Mouse (Mus musculus) left cerebral cortex, adult 11 months (tissue): ENCODE measurements around the gene Ppm1a.
A peak's percentile ranks its signal among the peaks of the same experiment; 100 is the strongest.
"Not testable (repeated sequence)": the region's sequence is repeated elsewhere in the genome, so short reads cannot be mapped to it uniquely, and the experiment has no call there.

ENCODE experiments used
- DNase-seq: peaks from one replicate; pipeline ENCODE4 v3.0.0; 2022; ENCODE audit warnings: low spot score

The Ppm1a gene

GRCm38 (mm10) chr12:72761649-72762261, 4.5 kb downstream of the Ppm1a start:
- peak; percentile 29 for DNase-seq

DNA sequence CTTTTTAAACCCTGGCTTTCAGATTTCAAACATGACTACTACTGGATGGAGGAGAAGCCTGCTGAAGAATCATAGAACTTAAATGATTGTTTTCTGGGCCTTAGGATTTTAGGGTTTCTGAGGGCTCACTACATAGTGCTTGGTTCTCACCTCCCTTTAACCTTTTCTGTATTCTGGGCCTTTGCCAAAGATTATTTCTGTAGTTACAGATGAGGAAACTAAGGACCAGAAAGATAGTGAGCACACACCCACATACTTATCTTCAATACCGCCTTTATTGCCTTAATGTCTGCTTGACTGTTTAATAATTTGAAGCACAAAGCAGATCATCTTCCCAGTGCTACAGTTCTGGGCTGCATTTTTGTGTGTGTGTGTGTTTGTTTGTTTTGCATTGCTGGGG, 5.2 kb downstream of the Ppm1a start:
- DNase-seq = no peak

DNA sequence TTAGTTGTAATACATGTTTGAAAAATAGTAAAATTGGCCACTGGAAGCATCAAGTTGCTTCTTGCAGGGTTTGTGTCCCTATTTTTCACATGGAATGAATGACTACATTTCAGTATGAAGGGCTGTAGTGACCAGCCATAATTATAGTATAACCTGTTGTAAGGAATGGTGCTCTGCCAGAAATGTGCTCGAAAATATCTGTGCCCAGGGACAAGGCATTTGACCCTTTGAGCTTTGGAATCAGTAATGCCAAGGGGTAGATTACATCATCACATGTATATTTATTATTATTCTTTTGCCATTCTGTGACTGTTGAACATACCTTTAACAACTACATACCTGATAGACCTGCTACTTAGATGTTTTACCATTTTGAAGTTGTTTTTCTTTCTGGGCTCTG, 5.9 kb downstream of the Ppm1a start:
- DNase-seq = no peak

GRCm38 (mm10) chr12:72767809-72768208, 10.6 kb downstream of the Ppm1a start:
- no peak for DNase-seq

DNA sequence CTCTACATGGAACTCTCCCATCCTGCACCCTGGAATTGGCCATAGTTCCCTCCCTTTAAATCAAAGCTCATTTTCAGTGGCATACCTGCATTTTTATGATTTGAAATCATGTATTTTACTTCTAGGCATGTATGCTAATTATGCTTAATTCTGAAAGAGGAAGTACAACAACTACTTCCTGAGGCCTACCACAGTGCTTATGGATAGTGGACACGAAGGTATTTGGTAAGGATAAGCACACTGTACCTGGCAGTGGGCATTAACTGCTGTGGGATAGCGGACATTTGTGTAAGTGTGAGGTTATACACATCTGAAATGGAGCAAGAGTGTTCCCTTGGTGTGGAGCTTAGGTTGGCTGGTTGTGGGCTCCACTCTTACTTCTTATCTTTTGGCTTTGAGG, 11.0 kb downstream of the Ppm1a start:
- no peak for DNase-seq

- DNase-seq = no peak
Observed at GRCm38 (mm10) chr12:72769546-72770230, 12.4 kb downstream of the Ppm1a start.

DNA sequence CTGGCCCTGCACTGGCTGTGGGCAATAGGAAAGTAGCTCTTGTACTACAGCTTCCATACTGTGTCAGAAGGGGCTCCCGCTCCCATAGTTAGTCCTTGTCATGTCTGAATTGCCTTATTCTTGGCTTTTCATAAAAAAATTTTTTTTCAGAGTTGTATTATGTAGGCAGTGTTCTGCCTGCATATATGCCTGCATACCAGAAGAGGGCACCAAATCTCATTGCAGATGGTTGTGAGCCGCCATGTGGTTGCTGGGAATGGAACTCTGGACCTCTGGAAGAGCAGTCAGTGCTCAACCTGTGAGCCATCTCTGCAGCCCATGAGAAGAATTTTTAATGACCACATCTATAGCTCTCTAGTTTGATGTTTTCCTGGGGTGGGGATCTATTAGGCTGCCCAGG, 13.9 kb downstream of the Ppm1a start:
- no peak for DNase-seq

GRCm38 (mm10) chr12:72771711-72772110, 14.5 kb downstream of the Ppm1a start:
- DNase-seq = no peak

DNA sequence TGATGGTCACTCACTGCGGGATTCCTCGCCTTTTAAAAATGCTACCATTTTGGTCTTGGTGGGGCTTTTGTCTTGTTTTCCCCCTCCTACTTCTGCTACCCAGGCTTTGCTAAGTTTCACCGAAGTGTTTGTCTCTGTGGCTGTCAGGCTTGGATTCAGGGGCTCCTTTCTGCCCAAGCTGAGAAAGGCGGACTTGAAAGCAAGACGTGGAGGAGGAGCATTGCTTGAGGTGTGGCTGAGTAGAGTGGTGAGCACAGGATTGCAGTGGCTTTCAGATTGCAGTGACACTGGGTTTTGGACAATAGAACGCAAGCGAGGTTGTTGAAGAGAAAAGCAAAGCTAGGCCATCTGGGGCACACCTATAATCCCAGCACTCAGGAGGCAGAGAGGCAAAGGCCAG, 16.7 kb downstream of the Ppm1a start:
- no peak for DNase-seq

DNA sequence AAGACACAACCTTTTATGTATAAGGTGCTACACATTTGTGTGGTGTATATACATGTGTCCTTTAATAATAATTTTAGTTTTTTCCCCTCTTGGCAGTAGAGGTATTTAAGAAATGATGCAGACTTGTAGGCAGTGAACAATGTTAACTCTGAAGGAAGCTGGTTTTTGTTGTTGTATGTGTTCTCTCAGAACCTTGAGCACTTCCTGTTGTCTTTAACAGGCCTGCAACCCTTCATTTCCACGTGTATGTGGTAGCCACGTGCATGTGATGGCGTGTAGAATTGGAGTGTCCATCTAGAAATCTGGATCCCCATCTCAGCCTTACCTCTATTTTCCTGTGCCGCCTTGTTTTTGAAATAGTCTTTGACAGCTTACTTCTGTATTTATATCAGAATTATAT, 20.0 kb downstream of the Ppm1a start:
- no peak for DNase-seq

DNA sequence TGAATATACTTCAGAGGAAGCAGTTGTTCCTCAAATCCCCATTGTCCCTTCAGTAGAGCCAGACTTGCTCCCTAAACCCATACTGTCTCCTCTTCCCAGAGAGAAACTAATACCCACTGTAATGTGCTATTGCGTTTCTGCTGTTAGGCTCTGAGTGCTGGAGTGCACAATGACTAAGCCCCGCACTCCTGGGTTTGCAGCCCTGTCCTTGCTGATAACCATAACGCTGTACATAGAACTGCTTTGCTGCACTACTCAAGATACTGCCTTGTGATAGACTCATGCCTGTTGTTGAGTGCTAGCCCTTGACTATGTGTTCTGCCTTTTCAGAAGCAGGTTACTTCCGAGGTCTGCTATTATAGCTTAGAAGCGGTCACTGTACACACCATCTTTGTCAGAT, 22.9 kb downstream of the Ppm1a start:
- no peak for DNase-seq

DNA sequence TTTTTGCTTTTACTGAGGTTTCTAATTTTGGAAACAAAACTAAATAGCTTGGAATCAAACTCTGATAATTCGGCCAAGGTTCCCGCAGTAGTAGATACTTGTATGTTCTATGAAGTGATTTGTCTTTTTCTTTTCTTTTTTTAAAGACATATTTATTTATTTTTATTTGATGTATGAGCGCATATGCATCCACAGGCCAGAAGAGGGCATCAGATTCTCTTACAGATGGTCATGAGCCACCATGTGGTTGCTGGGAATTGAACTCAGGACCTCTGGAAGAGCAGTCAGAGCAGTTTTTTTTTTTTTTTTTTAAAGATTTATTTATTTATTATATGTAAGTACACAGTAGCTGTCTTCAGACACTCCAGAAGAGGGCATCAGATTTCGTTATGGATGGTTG, 25.5 kb downstream of the Ppm1a start:
- DNase-seq = not testable (repeated sequence)

DNA sequence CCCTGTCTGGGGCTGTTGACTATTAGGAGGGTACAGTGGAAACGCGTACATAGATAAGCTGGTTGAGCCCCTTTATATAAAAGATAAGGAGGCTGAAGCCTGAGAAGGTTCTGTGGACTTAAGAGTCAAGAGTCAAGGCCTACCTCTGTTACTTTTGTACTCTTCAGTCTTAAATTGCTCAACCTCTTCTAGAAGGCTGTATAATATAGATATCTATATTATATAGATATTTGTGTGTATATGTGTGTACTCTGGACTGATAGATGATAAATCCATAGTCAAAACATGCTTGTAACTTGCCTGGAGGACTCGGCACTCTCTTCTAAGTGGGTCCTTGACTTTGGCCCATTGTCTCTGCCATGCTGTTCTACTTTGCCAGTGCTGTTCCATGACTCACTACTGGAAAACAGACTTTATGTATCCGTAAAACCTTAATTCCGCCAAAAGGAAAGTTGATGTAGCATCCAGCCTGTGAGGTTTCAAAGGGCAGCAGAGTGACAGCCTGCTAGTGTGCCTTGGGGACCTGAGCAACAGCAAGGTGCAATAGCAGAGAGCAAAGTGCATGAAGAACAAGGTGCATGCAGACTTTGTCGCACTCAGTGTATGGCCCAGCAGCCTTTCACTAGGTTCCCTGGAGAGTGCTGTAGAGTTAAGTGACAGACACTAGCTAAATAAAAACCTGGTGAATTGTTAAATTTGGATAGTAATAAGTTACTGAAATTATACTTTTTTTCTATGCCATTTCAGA, 28.1 kb downstream of the Ppm1a start:
- no peak for DNase-seq

DNA sequence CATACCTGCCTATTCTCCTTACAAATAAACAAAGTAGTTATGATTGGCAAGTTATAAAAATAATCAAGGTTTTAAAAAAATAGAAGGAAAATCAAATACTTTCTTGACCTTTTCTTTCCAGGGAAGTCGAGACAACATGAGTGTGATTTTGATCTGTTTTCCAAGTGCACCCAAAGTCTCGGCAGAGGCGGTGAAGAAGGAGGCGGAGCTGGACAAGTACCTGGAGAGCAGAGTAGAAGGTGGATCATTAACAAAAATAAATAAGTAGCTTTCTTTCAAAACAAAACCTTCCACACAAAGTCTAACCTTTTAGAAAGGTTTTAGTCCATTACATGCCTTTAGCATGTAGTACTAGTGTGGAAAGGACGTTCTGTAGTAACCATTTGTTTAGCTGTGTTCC, 29.3 kb downstream of the Ppm1a start:
- DNase-seq = no peak

- no peak for DNase-seq
Observed at GRCm38 (mm10) chr12:72786986-72787385, 29.7 kb downstream of the Ppm1a start.

GRCm38 (mm10) chr12:72790538-72790937, 33.3 kb downstream of the Ppm1a start:
- DNase-seq = no peak

- DNase-seq = no peak
Observed at GRCm38 (mm10) chr12:72792320-72793091, 35.3 kb downstream of the Ppm1a start.

GRCm38 (mm10) chr12:72793983-72794382, 36.7 kb downstream of the Ppm1a start:
- DNase-seq = no peak

DNA sequence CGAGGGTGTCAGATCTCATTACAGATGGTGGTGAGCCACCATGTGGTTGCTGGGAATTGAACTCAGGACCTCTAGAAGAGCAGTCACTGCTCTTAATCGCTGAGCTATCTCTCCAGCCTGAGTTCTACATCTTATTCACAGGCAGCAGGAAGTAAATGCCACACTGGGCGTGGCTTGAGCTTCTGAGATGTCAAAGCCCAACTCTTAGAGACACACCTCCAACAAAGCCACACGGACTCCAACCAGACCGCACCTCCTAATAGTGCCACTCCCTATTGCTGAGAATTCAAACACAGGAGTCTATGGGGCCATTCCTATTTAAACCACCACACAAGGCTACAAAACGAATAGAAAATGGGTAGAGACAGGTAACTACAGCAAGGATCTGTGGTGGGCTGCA, 52.5 kb downstream of the Ppm1a start:
- no peak for DNase-seq

GRCm38 (mm10) chr12:72811588-72811987, 54.3 kb downstream of the Ppm1a start:
- no peak for DNase-seq

DNA sequence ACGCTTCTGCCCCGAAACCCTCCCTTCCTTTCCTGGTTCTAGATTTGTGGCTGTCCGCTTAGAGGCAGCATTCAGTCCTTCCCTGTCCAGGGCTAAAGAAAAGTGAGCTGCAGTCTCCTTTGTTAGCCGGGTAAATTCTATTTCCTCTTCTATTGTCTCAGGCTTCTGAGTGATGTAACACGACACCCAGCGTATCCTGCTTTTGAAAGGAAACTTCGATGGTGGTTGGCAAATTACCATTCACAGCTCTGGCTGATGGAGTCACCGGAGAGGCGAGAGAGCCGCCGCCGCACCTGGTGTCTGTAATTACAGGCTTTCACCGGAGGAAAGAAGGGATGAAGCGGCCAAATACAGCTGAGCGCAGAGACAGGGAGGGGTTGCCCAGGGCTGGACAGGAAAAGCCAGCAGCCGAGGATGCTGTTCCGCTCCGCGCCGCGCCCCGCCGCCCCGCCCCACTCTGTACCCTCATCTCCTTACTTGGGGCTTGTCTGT, 63.7 kb downstream of the Ppm1a start:
- no peak for DNase-seq

DNA sequence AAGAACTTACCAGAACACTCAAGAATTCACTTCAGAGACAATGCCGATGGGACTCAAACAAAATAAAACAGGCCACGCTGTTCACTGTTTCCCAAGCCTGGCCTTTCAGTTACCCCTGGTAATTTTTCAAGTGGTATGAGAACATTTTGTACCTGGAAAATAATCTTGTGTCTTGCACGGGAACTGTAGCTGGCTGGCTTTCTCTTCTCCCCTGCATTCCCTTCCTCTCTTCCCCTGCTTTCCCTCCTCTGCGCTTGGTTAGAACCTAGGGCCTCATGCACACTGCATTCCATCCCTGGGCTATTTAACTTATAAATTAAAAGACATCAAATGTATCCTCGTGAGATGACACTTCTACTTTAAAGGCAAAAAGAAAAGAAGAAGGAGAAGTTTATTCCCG, 64.3 kb downstream of the Ppm1a start:
- DNase-seq = no peak
